Mouse (Mus musculus) kidney, adult 2 months (tissue): ENCODE results near the gene Gal. TPM values are rescaled to one million over a fixed set of nuclear protein-coding genes. Genes with fewer than 3 reads are reported as not detected.
A peak's percentile ranks its signal among the peaks of the same experiment; 100 is the strongest.

ENCODE experiments used
- DNase-seq: peaks from one replicate; pipeline ENCODE4 v3.0.0; 2021
- H3K27ac ChIP-seq: fragments of 200-500 bp; 2 replicates; pipeline ENCODE4 v1.5.1; 2012; ENCODE audit warnings: low read depth, low read length, control low read depth, inconsistent platforms; ENCODE audit not compliant: insufficient read depth
- H3K27me3 ChIP-seq: fragments of 200-500 bp; replicated peaks from 2 replicates; pipeline ENCODE4 v1.6.1; 2012; ENCODE audit warnings: mild to moderate bottlenecking, moderate library complexity, low read length, inconsistent platforms; ENCODE audit not compliant: control insufficient read depth, insufficient read depth
- H3K36me3 ChIP-seq: fragments of 200-500 bp; 2 replicates; pipeline ENCODE4 v1.6.1; 2012; ENCODE audit warnings: mild to moderate bottlenecking, moderate library complexity, low read length, inconsistent platforms; ENCODE audit not compliant: control insufficient read depth, insufficient read depth
- H3K4me1 ChIP-seq: fragments of 200-500 bp; 2 replicates; pipeline ENCODE4 v1.6.1; 2011; ENCODE audit warnings: low read length; ENCODE audit not compliant: control insufficient read depth, insufficient read depth
- H3K4me3 ChIP-seq: fragments of 200-500 bp; 2 replicates; pipeline ENCODE4 v1.5.1; 2011; ENCODE audit warnings: mild to moderate bottlenecking, low read depth, low read length, control low read depth; ENCODE audit not compliant: insufficient read depth
- CTCF ChIP-seq: fragments of 200-500 bp; conservative IDR thresholded peaks from 2 replicates; pipeline ENCODE4 v1.5.1; 2011; ENCODE audit warnings: low read depth, mild to moderate bottlenecking, control low read depth, low read length, moderate library complexity, mixed read lengths; ENCODE audit not compliant: insufficient read depth, insufficient read length
- POLR2A ChIP-seq: fragments of 200-500 bp; IDR thresholded peaks from one replicate; pipeline ENCODE4 v1.6.1; 2011; ENCODE audit warnings: low read depth, low read length, control low read depth
- WGBS: fragments of 180-500 bp; shearing (Covaris S2); methylation state at CpG from one replicate; pipeline ENCODE4 v1.1.7; 2018; 5-methylcytosine and 5-hydroxymethylcytosine counted together
- polyA plus RNA-seq: library from polyadenylated mRNA; depleted of rRNA; stranded (reverse); fragments of >200 nt; gene quantifications from 2 replicates; pipeline ENCODE4 v1.2.3, GENCODE M21; 2012; rRNA removed

Gal gene
- polyA plus RNA-seq = 0.14 and 0.78 TPM in 2 replicates

DNA sequence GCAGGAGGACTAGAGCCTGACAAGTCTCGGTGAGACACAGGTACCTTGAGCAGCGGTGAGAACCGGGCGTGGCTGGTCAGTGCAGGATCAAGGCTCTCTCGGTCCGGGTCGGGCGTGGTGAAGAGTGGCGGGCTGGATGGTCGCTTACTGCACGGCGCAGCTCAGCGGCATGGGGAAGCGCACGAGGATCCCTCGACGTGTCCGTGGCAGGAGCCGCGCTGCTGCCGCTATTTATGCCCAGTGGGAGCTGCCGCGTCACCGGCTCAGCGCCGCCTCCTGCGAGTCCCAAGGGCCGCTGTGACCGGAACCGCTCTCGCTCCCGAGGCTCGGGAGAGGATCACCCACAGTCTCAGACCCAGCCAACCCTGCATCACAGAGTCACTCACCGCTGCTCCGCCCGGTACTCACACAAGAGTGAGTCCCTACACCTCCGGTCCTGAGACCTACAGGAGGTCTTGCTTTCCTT, at the start of gene Gal:
TSS of gene Gal (minus strand) at position 277 of the 466 bp plus-strand sequence.
- Histone ChIP-seq H3K36me3 (no peaks in the 10 kb centered on the region), H3K27ac (no peak within 1 kb of the TSS), H3K4me3 (no peak within 1 kb of the TSS), H3K4me1 (0 out of 2 replicates have a peak, but pooled peaks cover 3% of the 10 kb centered on the region), H3K27me3 (no peaks in the 10 kb centered on the region)
- WGBS = 3% methylated on average over 37 of the region's 37 CpGs
- peak; percentile 11 for DNase-seq
- TF ChIP-seq POLR2A = no peak
- no peak for TF ChIP-seq CTCF

DNA sequence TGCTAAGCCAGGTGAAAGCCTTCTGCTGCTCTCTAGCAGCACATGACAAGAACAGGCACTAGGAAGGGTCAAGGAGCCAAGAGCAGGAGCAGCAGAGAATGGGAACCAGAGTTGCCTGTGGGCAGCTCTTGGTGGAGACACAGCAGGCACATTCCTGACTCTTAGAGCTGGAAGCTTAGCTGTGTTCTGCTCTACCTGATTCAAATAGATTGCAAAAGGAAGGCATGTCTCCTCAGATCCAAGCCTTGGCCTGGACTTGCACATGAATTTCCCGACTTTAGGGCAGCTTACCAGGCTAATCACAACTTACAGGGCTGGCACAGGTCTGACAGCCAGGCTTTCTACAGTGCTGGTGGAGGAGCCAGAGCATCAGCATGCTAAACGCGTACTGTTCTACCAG, 45.6 kb upstream of the Gal start:
- Histone ChIP-seq H3K27ac (no peak overlapping the region), H3K27me3 (no peaks in the 10 kb centered on the region), H3K4me1 (0 out of 2 replicates have a peak, but pooled peaks cover 5% of the 10 kb centered on the region), H3K36me3 (peaks cover 14% of the 10 kb centered on the region), H3K4me3 (no peak overlapping the region)
- 95% methylated on average over 3 of the region's 3 CpGs for WGBS
- no peak for DNase-seq
- TF ChIP-seq POLR2A (no peak), CTCF (no peak)

GRCm38 (mm10) chr19:3458331-3459099, 44.2 kb upstream of the Gal start:
- no peak overlapping the region for H3K27ac ChIP-seq
- 0 out of 2 replicates have a peak, but pooled peaks cover 5% of the 10 kb centered on the region for H3K4me1 ChIP-seq
- no peaks in the 10 kb centered on the region for H3K27me3 ChIP-seq
- peak; percentile 55 for DNase-seq
- TF ChIP-seq CTCF = no peak
- TF ChIP-seq POLR2A = no peak
- peaks cover 10% of the 10 kb centered on the region for H3K36me3 ChIP-seq
- H3K4me3 ChIP-seq = no peak overlapping the region
- 62% methylated on average over 6 of the region's 6 CpGs for WGBS

DNA sequence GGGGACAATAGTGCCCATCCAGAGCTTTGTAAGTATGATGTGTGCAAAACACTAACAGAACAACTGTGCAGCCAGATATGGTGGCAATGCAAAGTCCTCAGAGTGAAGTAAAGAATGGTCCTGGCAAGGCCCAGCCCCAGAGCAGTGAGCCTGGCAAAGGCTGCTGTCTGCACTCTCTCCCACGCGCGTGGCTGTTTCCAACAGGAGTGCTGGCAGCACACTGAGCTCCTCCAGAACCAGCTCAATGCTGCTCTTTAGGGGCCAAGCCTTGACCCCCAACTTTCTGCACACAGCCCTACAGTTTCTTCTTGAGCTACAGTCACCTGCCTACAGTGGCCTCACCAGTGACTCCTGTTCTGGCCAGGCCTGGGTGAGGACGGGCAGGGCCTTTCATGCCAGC, 43.4 kb upstream of the Gal start:
- Histone ChIP-seq H3K4me1 (0 out of 2 replicates have a peak, but pooled peaks cover 5% of the 10 kb centered on the region), H3K4me3 (no peak overlapping the region), H3K27me3 (no peaks in the 10 kb centered on the region), H3K36me3 (peaks cover 8% of the 10 kb centered on the region), H3K27ac (no peak overlapping the region)
- 89% methylated on average over 4 of the region's 4 CpGs for WGBS
- DNase-seq = no peak
- TF ChIP-seq CTCF (no peak), POLR2A (no peak)

DNA sequence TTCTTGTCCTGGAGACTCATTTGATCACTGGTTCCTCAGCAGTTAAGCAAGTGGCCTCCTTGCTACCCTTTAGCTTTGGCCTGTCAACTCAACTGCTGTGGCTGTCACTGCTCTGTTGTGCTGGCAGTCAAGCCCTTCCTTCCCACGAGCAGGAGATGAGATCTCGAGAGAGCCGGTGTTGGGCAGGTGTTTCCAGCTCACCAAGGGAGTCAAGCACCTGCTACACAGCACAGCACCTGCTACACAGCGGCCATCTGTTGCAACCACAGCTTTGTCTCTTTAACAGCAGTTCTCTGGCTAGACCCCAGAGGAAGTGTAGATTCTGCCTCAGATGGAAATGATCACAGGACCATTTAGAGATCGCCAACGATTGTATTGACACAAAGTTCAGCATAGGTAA, 37.3 kb upstream of the Gal start:
- WGBS = 46% methylated on average over 6 of the region's 6 CpGs
- DNase-seq = no peak
- no peak overlapping the region for H3K4me3 ChIP-seq
- H3K4me1 ChIP-seq = peaks cover 4% of the 10 kb centered on the region; the same call in 1 of the 2 replicates
- peaks cover 1% of the 10 kb centered on the region; the same call in 1 of the 2 replicates for H3K36me3 ChIP-seq
- no peak for TF ChIP-seq CTCF
- no peak for TF ChIP-seq POLR2A
- no peak overlapping the region for H3K27ac ChIP-seq
- H3K27me3 ChIP-seq = no peaks in the 10 kb centered on the region

DNA sequence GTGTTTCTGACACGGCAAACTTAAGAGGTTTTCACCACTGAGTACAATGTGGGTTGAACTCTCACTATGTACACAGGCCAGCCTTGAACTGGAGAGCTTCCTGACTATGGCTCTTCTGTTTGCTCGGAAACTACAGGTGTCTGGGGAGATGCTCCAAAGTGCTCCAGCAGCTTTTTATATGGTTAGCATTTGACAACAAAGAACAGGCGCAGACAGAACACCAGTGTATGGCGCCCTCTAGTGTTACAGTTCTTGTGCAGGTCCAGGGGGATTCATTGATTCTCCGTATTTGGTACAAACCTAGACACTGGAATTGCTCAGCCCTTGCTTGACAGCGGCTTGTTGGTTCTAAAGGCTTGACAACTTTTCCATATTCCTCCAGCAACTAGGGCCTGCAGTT, 36.8 kb upstream of the Gal start:
- peak; percentile 82 for TF ChIP-seq CTCF
- no peak for TF ChIP-seq POLR2A
- no peak overlapping the region for H3K27ac ChIP-seq
- peak; percentile 79 for DNase-seq
- WGBS = 17% methylated on average over 6 of the region's 6 CpGs
- peaks cover 1% of the 10 kb centered on the region; the same call in 1 of the 2 replicates for H3K36me3 ChIP-seq
- no peak overlapping the region for H3K4me3 ChIP-seq
- no peaks in the 10 kb centered on the region for H3K27me3 ChIP-seq
- H3K4me1 ChIP-seq = peaks cover 4% of the 10 kb centered on the region; the same call in 1 of the 2 replicates

- 81% methylated on average over 3 of the region's 3 CpGs for WGBS
Observed at GRCm38 (mm10) chr19:3450714-3451113, 36.4 kb upstream of the Gal start.

More at GRCm38 (mm10) chr19:3450714-3451113, 36.4 kb upstream of the Gal start:
- Histone ChIP-seq H3K27me3 (no peaks in the 10 kb centered on the region), H3K4me3 (no peak overlapping the region), H3K36me3 (peaks cover 1% of the 10 kb centered on the region; the same call in 1 of the 2 replicates), H3K27ac (no peak overlapping the region), H3K4me1 (peaks cover 4% of the 10 kb centered on the region; the same call in 1 of the 2 replicates)
- DNase-seq = no peak
- TF ChIP-seq CTCF = no peak
- no peak for TF ChIP-seq POLR2A
